Mouse (Mus musculus): ENCODE data around the gene Rpa2. TPM values are rescaled to one million over a fixed set of nuclear protein-coding genes. Genes with fewer than 3 reads are reported as not detected.

Rpa2 gene
- 47.9 TPM for total RNA-seq (2023)

GRCm38 (mm10) chr4:132767914-132768876 lies at the start of gene Rpa2:
Gene Rpa2 (plus strand): TSS chr4:132768332.

DNA sequence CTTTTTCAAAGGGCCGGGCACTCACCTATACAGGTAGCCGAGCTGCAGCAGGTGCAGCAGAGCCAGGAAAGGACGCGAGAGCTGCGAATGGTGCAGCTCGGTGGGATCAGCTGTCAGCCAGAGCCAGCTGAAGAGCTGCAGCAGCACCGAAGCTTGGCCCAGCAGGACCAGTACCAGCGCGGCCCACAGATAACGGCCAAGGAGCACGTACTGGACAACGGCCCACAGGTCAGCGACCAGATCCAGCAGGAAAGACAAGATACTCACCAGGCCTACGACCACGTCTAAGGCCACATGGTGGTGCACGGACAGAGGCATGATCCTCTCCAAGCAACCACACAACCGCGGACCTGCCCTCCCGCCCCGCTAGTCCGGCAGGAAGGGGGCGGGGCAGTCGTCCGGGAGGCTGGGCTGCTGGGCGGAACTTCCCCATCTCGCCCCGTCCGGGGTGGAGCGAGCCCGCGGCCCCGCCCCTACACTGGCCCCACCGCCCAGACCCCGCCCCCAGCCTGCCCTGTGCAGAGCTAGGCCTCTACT lies 35.9 kb upstream of the Rpa2 start, which contains the start of gene Xkr8:
Gene Xkr8 (minus strand): TSS at position 399 of the 537 bp plus-strand sequence.

GRCm38 (mm10) chr4:132756974-132757373 lies 11.2 kb upstream of the Rpa2 start, which contains the start of gene Smpdl3b:
Gene Smpdl3b (minus strand): TSS chr4:132757252.

DNA sequence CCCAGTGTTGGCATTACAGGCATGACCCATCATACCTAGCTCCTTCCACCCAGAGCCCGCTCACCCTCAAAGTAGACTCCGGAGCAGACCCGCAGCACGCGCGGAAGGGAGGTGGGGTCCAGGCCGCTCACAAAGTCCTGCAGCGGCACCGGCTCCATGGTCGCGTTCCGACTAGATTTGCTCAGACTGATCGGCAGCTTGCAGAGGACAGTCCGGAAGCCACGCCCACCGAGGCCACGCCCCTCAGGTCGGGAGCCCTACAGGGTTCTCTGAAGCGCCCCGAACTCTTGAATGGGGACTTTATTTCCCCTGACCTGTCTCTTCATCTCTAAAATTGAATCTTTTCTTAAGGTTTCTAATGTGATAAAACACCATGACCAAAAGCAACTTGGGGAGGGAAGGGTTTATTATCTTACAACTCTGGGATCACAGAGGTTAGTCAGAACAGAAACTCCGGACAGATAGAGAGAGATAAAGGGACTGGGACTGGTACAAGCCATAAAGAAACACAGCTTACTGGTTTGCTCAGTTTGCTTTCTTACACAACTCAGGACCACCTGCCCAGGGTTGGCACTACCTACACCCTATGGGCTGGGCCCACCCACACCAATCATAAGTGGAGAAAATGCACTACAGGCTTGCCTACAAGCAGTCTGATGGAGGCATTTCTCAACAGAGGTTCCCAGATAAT lies 28.2 kb downstream of the Rpa2 start, which contains the start of gene Themis2:
Gene Themis2 (minus strand): TSS at position 192 of the 691 bp plus-strand sequence.

Other genes starting within 250 kb of the Rpa2 start
- gene Atpif1, start 234.7 kb upstream of the Rpa2 start, total RNA-seq (2023), result 48.9 TPM
- 95.7 TPM for gene Dnajc8, start 232.8 kb upstream of the Rpa2 start, total RNA-seq (2023)
- gene Ptafr, start 204.3 kb upstream of the Rpa2 start, total RNA-seq (2023), result 0.68 TPM
- gene Eya3, start 129.3 kb upstream of the Rpa2 start, total RNA-seq (2023), result 51.1 TPM
- gene Xkr8, start 35.8 kb upstream of the Rpa2 start, total RNA-seq (2023), result 2.2 TPM
- 0.30 TPM for gene Smpdl3b, start 11.1 kb upstream of the Rpa2 start, total RNA-seq (2023)
- gene Themis2, start 28.1 kb downstream of the Rpa2 start, total RNA-seq (2023), result 7.3 TPM
- gene Ppp1r8, start 74.8 kb downstream of the Rpa2 start, total RNA-seq (2023), result 43.5 TPM
- gene Stx12, start 116.2 kb downstream of the Rpa2 start, total RNA-seq (2023), result 15.0 TPM
- gene Fam76a, start 154.2 kb downstream of the Rpa2 start, total RNA-seq (2023), result 36.9 TPM
- gene Fgr, start 205.8 kb downstream of the Rpa2 start, total RNA-seq (2023), result 4.3 TPM
- gene Ahdc1, start 242.9 kb downstream of the Rpa2 start, total RNA-seq (2023), result 63.1 TPM